Mouse (Mus musculus) embryonic fibroblast, embryonic 13.5 days (primary cell): Measurements from ENCODE around the gene Nat8f6.

ENCODE experiments used
- CTCF ChIP-seq: IDR thresholded peaks from 2 replicates; pipeline ENCODE4 v1.5.1; 2011; ENCODE audit warnings: mild to moderate bottlenecking, control low read depth, low read length, moderate library complexity, borderline replicate concordance; ENCODE audit not compliant: insufficient read depth
- POLR2A ChIP-seq: IDR thresholded peaks from 2 replicates; pipeline ENCODE4 v1.6.1; 2011; ENCODE audit warnings: low read depth, mild to moderate bottlenecking, control low read depth, low read length, moderate library complexity

DNA sequence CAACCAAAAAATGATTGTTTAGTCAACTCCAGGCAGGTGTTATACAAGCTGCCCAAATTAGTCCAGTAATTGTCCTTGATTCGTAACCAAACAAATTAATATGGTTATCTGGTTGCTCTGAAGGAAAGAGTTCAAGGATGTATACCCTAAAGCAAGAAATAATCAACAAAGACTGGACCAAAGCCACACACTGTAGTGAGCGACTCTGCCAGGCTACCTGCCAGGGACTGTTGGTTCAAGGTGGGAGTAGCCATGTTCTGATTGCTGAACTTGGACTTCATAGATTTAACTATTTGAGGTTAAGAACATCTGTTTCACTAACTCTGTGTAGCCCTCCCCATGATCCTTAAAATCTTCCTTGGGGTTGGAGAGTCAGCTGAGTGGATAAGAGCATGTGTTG, 42.4 kb upstream of the Nat8f6 start:
- TF ChIP-seq CTCF (no peak), POLR2A (no peak)
